Mouse (Mus musculus) stomach, postnatal 0 days (tissue): ENCODE measurements around the gene Klf15.

ENCODE experiments used
- CTCF ChIP-seq: IDR thresholded peaks from 2 replicates; pipeline ENCODE4 v1.5.1; 2016; ENCODE audit warnings: antibody characterized with exemption, low read depth, mild to moderate bottlenecking, moderate library complexity
- EP300 ChIP-seq: optimal IDR thresholded peaks from 2 replicates; pipeline ENCODE3; 2016; ENCODE audit warnings: antibody characterized with exemption

GRCm38 (mm10) chr6:90468216-90468615, 5.8 kb downstream of the Klf15 start:
- no peak for TF ChIP-seq CTCF
- TF ChIP-seq EP300: no peak
